Mouse (Mus musculus): ENCODE data around the gene Gm17067. TPM values are rescaled to one million over a fixed set of nuclear protein-coding genes. Genes with fewer than 3 reads are reported as not detected.
"Not testable (repeated sequence)": the region's sequence is repeated elsewhere in the genome, so short reads cannot be mapped to it uniquely, and the experiment has no call there.

The Gm17067 gene
- not detected in 2 replicates for polyA plus RNA-seq (2014; fragmentation: Nextera tagmentation; extraction: Ambion mirVana)

DNA sequence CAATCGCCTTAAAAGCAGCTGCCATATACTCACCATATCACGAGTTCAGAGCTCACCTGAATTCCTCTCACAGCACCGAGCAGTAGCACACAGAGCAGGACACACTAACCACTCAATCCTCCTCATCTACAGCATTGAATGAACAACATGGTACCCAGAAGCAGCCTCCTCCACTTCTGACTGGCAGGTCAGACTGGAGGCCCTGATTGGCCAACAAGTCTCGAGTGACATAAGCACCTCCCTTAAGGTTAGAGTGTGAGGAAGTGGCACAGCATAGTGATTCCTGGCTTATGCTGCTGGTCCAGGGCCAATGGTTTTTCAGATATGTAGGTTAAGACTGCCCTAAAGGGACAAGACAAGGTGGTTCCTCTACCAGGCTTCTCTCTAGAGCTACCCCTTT lies at the start of gene Gm17067:
Gene Gm17067, minus strand, starts transcription at position 101 of the 400 bp plus-strand sequence.
- not testable (repeated sequence) for H3K9me3 ChIP-seq (ENCODE audit: low read depth, low read length); H3K27ac ChIP-seq (ENCODE audit: low read depth); H3K36me3 ChIP-seq (ENCODE audit: insufficient read depth); H3K4me3 ChIP-seq (ENCODE audit: low read depth, low read length); DNase-seq; H3K4me2 ChIP-seq; H3K4me1 ChIP-seq (ENCODE audit: insufficient read depth); H3K27me3 ChIP-seq (ENCODE audit: insufficient read depth, low read length); ATAC-seq (ENCODE audit: insufficient read depth); H3K9ac ChIP-seq
- 90% methylated on average over 4 of the region's 4 CpGs for WGBS

DNA sequence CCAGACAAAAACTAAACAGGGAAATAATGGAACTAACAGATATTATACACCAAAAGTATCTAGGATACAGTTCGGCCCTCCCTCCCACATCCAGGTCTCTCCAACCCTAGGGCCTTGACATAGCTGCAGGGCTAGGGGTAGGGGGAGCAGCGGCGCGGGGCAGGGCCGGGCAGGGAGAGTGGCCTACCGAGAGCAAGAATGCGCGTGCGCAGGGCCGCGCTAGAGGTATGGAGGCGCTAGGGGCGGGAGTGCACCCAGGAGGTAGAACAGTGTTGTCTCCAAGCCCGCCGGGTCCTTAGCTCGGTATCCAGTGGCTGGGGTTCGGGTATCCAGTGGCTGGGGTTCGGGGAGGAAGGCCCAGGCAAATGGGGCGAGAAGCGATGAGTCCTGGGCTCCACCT lies 23.0 kb upstream of the Gm17067 start:
- Histone ChIP-seq H3K27me3 (ENCODE audit: insufficient read depth, low read length) (no peaks in the 10 kb centered on the region), H3K4me3 (ENCODE audit: low read depth, low read length) (no peak overlapping the region), H3K4me1 (ENCODE audit: insufficient read depth) (no peaks in the 10 kb centered on the region), H3K9ac (no peak overlapping the region), H3K9me3 (ENCODE audit: low read depth, low read length) (no peaks in the 10 kb centered on the region), H3K4me2 (no peak overlapping the region), H3K36me3 (ENCODE audit: insufficient read depth) (no peaks in the 10 kb centered on the region), H3K27ac (ENCODE audit: low read depth) (no peak overlapping the region)
- no peak for DNase-seq
- ATAC-seq (ENCODE audit: insufficient read depth) = no peak
- TF ChIP-seq CTCF (IDR thresholded peaks at IDR 0.05; ENCODE audit: low read depth) = no peak
- WGBS = 47% methylated on average over 20 of the region's 20 CpGs

DNA sequence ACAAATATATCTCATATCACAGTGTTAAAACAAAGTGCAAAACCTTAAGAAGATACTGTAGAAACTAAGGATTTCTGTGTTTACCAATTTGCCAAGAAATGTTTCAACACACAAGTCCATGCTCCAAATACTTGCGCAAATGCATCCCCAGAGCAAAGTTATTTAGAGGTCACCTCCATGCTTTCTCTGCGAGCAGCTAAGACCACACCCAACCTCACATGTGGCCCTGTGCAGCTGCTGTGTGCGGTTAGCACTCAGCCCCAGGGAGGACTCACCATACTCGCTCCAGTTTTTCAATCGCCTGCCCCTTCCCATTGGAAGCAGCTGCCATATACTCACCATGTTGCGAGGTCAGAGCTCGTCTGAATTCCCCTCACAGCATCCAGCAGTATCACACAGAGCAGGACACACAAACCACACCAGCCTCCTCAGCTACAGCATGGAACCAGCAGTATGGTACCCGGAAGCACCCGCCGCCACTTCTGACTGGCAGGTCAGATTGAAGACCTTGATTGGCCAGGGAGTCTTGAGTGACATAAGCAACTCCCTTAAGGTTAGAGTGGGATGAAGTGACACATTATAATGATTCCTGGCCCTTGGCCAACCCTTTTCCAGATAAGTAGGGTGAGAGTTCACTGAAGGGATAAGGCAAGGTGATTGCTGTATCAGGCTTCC lies 11.9 kb upstream of the Gm17067 start:
- Histone ChIP-seq H3K27me3 (ENCODE audit: insufficient read depth, low read length) (no peaks in the 10 kb centered on the region), H3K9ac (no peak overlapping the region), H3K36me3 (ENCODE audit: insufficient read depth) (no peaks in the 10 kb centered on the region), H3K9me3 (ENCODE audit: low read depth, low read length) (no peaks in the 10 kb centered on the region), H3K27ac (ENCODE audit: low read depth) (no peak overlapping the region), H3K4me3 (ENCODE audit: low read depth, low read length) (no peak overlapping the region), H3K4me2 (no peak overlapping the region), H3K4me1 (ENCODE audit: insufficient read depth) (no peaks in the 10 kb centered on the region)
- no peak for TF ChIP-seq CTCF (IDR thresholded peaks at IDR 0.05; ENCODE audit: low read depth)
- WGBS = 81% methylated on average over 10 of the region's 10 CpGs
- ATAC-seq (ENCODE audit: insufficient read depth) = no peak
- DNase-seq = no peak

DNA sequence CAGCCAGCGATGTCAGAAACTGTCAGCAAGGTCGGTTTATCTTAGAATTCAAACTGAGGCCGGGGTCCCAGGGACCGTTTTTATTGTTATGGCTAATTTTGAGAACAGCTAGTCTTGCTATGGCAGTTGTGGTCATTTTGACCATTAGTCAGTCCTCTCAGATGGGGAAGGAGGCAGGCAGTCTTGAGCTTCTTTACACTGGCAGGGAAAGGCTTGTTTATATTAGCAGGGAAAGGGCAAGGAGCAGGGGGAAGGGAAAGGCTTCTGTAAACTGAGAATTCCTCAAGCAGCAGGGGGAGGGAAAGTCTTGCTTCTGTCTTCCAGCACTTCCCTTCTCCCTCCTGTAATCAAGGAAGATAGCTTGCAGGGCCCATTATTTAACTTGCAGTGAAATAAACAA lies 33.6 kb downstream of the Gm17067 start:
- H3K27ac ChIP-seq (ENCODE audit: low read depth) = peak overlapping the region; percentile 87

DNA sequence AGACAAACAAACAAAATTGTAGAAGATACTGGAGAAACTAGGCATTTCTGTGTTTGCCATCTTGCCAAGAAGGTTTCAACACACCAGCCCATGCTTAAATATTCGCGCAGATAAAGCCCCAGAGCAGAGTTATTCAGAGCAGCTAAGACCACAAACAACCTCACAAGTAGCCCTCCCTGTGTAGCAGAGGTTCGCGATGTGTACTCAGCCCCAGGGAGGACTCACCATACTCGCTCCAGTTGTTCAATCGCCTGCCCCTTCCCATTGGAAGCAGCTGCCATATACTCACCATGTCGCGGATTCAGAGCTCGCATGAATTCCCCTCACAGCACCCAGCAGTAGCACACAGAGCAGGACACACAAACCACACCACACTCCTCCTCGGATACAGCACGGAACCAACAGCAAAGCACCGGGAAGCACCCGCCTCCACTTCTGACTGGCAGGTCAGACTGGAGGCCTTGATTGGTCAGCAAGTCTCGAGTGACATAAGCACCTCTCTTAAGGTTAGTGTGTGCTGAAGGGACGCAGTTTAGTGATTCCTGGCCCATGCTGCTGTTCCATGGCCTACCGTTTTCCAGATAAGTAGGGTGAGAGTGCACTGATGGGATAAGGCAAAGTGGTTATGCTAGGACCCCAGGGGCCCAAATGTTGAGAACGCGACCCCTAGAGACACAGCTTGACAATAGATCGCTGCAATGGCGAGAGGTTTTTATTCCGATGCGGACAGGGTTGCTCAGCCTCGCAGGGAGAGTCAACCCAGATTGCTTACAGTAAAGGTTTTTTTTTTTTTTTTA lies 34.3 kb downstream of the Gm17067 start, which contains the start of gene Zfp975:
Gene Zfp975, minus strand, starts transcription at position 381 of the 797 bp plus-strand sequence.
- Histone ChIP-seq H3K9ac (peak within 1 kb of the TSS; percentile 60), H3K4me2 (peak within 1 kb of the TSS; percentile 58), H3K27ac (ENCODE audit: low read depth) (peak within 1 kb of the TSS; percentile 87), H3K4me3 (ENCODE audit: low read depth, low read length) (peak within 1 kb of the TSS; percentile 49)
- not testable (repeated sequence) for H3K36me3 ChIP-seq (ENCODE audit: insufficient read depth); H3K27me3 ChIP-seq (ENCODE audit: insufficient read depth, low read length); H3K9me3 ChIP-seq (ENCODE audit: low read depth, low read length); H3K4me1 ChIP-seq (ENCODE audit: insufficient read depth)
- peak; percentile 31; the same call in 1 of the 2 replicates for TF ChIP-seq CTCF (IDR thresholded peaks at IDR 0.05; ENCODE audit: low read depth)
- ATAC-seq (ENCODE audit: insufficient read depth) (peak; percentile 99), DNase-seq (peak; percentile 86)
- WGBS = 1% methylated on average over 23 of the region's 23 CpGs

More for the DNA sequence above, 33.6 kb downstream of the Gm17067 start:
- ATAC-seq (ENCODE audit: insufficient read depth) (peak; percentile 80), DNase-seq (peak; percentile 83)
- Histone ChIP-seq H3K4me2 (peak overlapping the region; percentile 58), H3K9ac (peak overlapping the region; percentile 60; the same call in 1 of the 2 replicates), H3K4me3 (ENCODE audit: low read depth, low read length) (peak overlapping the region; percentile 49)
- not testable (repeated sequence) for H3K27me3 ChIP-seq (ENCODE audit: insufficient read depth, low read length); H3K9me3 ChIP-seq (ENCODE audit: low read depth, low read length); H3K4me1 ChIP-seq (ENCODE audit: insufficient read depth); H3K36me3 ChIP-seq (ENCODE audit: insufficient read depth)
- 1% methylated on average over 4 of the region's 4 CpGs for WGBS

DNA sequence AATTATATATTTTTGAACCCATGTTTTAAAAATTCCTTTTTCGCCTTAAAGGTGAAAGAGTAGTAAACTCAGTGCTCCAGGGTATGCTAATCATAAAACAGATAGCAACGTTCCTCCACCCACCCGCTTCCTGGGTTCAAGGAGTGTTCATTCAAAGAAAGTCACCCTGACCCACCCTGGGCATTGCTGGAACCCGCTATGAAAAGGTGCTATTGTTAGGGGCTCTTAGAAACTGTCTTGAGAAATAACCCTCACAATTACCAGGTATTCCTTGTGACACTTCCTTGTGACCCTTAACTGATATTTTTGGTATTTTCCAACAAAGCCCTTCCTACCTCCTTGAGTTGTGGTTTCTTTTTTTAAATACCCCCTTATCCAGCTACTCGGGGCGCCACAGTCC lies 46.7 kb downstream of the Gm17067 start:
- H3K9ac ChIP-seq; H3K4me3 ChIP-seq (ENCODE audit: low read depth, low read length); H3K9me3 ChIP-seq (ENCODE audit: low read depth, low read length); ATAC-seq (ENCODE audit: insufficient read depth); H3K27me3 ChIP-seq (ENCODE audit: insufficient read depth, low read length); DNase-seq; H3K36me3 ChIP-seq (ENCODE audit: insufficient read depth); H3K27ac ChIP-seq (ENCODE audit: low read depth); H3K4me1 ChIP-seq (ENCODE audit: insufficient read depth); H3K4me2 ChIP-seq: not testable (repeated sequence)
- 91% methylated on average over 6 of the region's 6 CpGs for WGBS

DNA sequence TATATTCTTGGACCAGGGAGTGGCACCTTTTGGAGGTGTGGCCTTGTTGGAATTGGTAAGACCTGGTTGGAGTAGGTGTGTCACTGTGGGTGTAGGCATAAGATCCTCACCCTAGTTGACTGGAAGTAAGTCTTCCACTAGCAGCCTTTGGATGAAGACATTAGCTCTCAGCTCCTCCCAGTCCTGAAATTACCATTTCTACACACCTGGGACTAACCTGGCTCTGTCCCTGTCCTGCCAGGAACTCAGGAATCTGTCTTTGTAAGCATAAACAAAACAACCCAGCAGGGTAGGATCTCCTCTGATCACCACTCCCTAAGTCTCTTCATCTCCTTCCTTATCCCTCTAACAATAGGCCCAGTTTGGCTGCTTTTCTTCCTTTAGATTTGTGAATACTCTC lies 47.2 kb downstream of the Gm17067 start:
- not testable (repeated sequence) for H3K36me3 ChIP-seq (ENCODE audit: insufficient read depth); DNase-seq; H3K27ac ChIP-seq (ENCODE audit: low read depth); ATAC-seq (ENCODE audit: insufficient read depth); H3K4me2 ChIP-seq; H3K4me1 ChIP-seq (ENCODE audit: insufficient read depth); H3K9ac ChIP-seq; H3K27me3 ChIP-seq (ENCODE audit: insufficient read depth, low read length); H3K4me3 ChIP-seq (ENCODE audit: low read depth, low read length); H3K9me3 ChIP-seq (ENCODE audit: low read depth, low read length)
